Mouse (Mus musculus) liver, adult 2 months (tissue): Measurements from ENCODE around the gene Prss57.

Source experiments
- CTCF ChIP-seq: fragments of 200-500 bp; IDR thresholded peaks from 2 replicates; pipeline ENCODE4 v1.5.1; 2011; ENCODE audit warnings: low read depth, low read length, control low read depth
- POLR2A ChIP-seq: fragments of 200-500 bp; IDR thresholded peaks from 2 replicates; pipeline ENCODE4 v1.6.1; 2011; ENCODE audit warnings: low read length, control low read depth; ENCODE audit not compliant: insufficient read depth; ENCODE audit errors: extremely low read depth

GRCm38 (mm10) chr10:79802331-79802971, 11.7 kb upstream of the Prss57 start:
- no peak for TF ChIP-seq CTCF
- 0 out of 2 replicates have a peak, but pooled peaks have one; percentile 15 for TF ChIP-seq POLR2A
